Mouse (Mus musculus) cerebral cortex, adult 2 months (tissue): ENCODE measurements around the gene Zdhhc20.

Source experiments
- WGBS: fragments of 180-500 bp; shearing (Covaris S2); methylation state at CpG from one replicate; pipeline ENCODE4 v1.1.7; 2018; 5-methylcytosine and 5-hydroxymethylcytosine counted together

Zdhhc20 gene

DNA sequence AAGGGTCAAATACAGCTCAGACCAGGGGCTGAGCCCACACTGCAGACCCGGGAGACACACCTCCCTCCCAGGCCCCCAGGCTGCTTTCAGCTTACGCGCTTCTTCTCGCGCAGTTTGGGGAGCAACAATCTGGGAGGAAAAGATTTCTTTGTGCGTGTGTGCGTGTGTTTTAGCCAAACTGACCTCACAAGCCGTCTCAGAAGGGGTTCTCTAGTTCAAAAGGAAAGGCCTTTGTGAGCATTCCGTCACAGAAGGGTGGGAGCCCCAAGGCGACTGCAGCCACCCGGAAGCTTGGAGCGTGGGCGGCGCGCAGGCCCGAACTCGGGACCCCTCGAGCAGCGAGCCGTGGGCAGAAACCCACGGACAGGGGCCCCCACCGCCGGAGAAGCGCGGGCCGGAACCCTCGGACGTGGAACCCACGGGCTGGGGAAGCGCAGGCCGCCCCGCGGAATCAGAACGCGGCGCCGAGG, 500 bp downstream of the Zdhhc20 start:
- WGBS, result under 1% methylated on average over 37 of the region's 37 CpGs

DNA sequence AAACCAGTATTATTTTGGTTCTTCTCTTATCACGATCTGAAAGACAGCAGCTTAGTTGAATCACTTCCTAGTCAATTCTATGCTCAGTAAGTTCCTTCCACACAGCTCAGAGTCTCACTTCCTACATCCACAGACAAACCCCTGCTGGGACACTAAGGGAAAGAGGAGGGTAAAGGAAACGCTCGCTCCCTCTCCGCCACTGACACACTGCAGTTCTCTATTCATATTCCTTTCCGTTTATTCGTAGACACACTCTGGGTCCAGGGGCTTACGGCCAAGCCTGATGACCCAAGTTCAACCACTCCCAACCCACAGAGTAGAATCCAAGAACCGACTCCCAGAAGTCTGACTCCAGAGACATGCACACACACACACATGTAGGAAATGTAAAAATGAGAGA, 2.9 kb downstream of the Zdhhc20 start:
- 28% methylated on average over 8 of the region's 8 CpGs for WGBS

DNA sequence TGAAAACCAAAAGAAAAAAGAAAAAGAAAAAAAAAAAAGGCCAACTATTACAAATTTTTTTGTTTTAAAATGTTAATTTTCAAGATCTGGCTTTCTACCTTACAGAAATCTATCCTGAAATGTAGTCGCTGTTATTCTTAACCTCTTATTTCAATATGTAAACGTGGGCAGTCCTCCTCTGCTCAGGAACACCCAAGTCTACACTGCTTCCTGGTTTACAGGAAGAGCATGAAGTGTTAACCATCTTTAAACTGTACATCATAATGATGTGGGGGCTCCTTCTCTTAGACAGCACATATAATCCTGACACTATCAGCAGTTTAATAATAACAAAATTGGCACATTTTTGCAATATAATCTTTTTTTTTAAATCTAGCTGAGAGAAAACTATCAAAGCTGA, 4.0 kb downstream of the Zdhhc20 start:
- WGBS, result 61% methylated on average over 2 of the region's 2 CpGs

DNA sequence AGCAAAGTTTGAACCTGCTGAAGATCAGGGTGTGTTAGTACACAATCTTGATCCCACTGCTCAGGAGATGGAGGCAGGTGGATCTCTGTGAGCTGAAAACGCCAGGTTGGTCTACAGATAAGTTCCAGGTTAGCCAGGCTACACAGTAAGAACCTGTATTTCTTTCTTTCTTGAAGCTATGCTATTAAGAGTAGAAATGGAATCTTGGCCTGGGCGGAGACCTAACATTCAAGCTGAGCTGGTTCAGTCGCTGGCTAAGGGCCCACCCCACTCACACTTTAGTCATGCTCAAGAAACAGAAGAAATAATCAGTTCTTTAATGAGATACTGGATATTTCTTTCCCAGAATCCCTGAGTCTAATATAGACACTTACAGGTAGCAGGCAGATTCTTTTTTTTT, 6.7 kb downstream of the Zdhhc20 start:
- 82% methylated on average over 3 of the region's 3 CpGs for WGBS

DNA sequence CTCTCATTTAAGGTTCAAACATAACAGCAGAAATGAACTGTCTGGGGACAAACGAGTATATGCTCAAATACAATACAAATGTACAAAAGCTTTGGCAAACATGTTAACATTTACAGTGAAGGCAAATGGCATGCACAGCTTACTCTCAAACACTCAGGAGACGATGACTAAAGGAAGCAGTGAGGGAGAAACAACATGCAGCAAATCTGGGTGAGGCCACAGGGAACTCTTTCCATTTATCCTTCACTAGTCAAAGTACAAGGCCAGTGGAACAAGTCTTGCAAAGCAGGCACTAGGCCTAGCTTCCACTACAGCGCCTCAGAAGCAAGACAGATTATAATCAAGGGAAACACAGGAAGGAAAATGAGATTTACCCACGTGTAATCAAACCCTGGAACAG, 7.4 kb downstream of the Zdhhc20 start:
- 41% methylated on average over 4 of the region's 4 CpGs for WGBS

DNA sequence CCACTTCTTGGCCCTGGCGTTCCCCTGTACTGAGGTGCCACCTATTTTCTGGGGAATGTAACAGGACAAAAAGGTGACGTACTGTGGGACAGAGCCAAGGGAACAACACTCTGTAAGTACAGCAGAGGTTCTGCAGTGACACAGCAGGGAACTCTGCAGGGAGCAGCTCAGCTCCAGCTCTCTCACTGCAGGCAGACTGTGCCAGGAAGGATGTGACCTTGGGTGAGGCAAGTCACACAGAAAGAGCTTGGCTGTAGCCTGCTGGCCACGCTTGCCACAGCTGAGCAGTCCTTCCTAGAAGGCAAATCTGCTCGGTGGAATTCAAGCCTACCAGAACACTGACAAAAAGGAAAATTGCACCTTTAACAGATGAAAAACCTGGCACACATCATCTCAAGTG, 8.3 kb downstream of the Zdhhc20 start:
- WGBS, result 31% methylated on average over 4 of the region's 4 CpGs

DNA sequence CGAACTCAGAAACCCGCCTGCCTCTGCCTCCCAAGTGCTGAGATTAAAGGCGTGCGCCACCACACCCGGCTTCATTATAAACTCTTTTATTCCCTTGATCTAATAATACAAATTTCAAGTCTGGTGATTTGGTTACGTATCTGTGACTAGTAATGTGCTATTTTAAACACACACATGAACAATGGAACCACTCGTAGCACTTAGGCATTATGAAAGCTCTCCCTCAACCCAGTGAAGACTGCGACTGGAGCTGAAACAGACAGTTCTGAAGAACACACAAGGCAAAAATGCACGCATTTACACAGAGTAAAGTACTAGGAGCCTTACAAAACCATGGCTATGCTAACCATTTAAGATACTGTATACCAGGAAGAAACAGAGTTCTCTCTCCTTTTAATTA, 12.2 kb downstream of the Zdhhc20 start:
- 85% methylated on average over 9 of the region's 9 CpGs for WGBS

DNA sequence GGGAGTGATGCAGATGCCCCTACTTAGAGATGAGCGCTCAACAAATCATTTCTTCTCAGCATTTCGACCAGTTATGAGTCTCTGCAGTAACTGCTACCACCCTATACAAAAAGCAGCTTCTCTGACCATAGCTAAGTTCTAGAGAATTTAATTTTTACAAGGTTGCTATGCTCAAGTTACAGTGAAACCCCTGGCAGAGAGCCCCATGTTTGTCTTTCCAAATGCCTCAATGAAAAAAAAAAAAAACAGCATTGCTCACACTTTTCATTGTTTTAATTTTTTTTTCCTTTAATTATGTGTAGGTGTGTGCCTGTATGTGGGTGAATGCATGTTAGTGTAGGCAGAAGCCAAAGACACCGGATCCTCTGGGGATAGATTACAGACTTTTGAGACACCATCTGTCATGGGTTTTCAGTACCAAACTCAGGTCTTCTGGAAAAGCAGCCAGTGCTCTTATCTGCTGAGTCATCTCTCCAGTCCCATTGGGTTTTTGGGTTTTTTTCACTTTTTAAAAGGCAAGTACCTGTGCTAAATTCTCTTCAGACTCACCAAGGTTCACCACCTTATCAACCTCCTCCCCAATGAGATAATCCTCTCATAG, 23.3 kb downstream of the Zdhhc20 start:
- 67% methylated on average over 3 of the region's 3 CpGs for WGBS

DNA sequence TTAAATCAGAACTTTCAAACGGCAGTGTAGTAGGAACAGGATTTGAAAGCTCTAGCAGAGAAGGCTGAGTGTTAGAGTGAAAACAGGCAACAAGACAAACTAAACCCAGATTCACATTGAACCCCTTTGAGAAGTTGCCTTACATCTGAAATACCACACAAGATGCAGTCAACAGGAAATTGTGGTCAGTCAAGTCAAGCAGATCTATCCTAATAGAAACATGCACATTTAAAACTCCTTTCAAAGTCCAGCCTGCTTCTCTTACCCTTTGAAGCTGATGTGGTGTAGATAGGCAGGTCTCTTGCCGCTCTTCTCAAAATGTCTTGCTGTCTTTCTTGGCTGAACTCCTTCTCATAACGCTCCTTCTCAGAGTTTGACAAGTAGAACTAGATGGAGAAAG, 24.8 kb downstream of the Zdhhc20 start:
- WGBS, result 69% methylated on average over 3 of the region's 3 CpGs

DNA sequence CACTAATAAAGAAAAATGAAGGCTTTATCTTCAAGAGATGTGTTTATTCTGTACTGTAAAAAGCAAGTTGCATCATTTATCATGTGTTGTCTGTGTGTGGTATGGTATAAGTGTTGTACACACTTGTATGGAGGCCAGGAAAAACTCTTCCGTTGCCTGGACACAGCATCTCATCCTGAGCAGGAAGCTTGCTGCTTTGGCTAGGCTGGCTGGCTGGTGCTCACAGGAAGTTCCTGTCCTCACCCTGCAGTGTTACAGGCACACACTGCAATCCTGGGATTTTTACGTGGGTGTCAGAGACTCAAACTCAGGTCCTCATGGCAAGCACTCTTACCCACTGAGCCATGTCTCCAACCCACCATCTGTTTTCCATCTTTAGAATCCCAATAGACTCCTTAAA, 26.9 kb downstream of the Zdhhc20 start:
- 41% methylated on average over 2 of the region's 2 CpGs for WGBS

DNA sequence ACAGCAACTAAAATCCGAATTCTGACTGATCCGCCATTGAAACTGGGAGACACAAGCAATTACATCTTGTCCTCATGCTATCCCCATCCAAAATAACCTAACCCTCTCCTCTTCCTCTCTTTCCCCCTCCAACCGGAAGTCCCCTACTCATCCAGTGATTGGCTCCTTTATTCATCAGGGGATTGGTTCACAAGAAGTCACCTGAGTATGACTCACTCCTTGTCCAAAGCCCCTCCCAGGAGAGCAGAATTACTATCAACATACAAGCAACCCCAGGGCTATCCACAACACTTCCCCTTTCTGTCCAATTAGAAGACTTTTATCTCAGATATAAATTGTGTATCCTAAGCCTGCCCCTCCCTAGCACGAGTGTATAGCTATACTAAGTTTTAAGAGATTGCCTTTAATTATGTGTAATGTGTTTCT, 28.1 kb downstream of the Zdhhc20 start:
- WGBS, result 83% methylated on average over 4 of the region's 4 CpGs

DNA sequence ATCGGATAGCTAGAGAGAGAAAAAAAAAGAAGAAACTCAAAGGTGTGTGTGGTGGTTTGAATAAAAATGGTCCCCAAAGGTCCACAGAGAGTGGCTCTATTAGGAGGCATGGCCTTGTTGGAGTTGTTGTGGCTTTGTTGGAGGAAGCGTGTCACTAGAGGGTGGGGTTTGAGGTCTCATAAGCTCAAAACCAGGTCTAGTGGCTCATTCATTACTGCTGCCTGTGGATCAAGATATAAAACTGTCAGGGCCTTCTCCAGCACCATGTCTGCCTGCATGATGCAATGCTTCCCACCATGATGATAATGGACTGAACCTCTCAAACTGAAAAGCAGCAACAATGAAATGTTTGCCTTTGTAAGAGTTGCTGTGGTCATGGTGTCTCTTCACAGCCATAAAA, 31.5 kb downstream of the Zdhhc20 start:
- WGBS, result 94% methylated on average over 2 of the region's 2 CpGs

DNA sequence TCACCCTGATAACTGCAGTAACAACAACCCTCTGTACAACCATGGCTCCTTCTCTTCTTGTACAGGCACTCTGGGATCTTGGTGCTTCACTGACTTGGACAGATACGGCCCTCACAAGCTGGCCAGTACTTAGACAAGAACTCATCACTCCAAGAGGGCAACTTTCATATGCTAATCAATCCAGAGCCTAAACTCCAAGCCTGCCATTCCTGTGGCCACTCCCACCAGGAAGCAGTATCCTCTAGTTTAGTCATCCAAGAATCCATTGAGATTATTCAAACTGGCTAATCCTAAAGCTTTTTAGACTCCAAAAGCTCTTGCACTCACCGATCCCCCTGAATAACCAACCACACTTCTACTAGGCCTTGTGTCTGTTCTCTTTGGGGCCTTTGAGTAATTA, 37.1 kb downstream of the Zdhhc20 start:
- WGBS, result 82% methylated on average over 2 of the region's 2 CpGs

DNA sequence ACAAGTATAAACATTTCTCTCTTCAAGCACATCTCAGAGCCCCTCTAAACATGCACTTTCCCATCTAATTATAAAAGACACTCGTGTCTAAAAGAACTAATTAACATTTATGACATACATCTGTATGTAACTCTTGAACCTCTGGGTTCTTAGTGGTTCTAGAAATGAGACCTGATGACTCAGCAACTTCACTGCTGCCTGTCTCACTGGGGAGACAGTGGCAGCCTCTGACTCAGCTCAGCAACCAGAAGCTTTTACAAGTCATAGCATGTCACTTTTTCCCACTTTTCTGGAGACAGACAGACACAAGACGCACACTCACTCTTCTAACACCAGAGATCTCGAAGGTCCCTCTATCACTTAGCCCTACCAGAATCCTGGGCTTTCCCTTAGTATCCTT, 39.7 kb downstream of the Zdhhc20 start:
- WGBS, result 59% methylated on average over 3 of the region's 3 CpGs

DNA sequence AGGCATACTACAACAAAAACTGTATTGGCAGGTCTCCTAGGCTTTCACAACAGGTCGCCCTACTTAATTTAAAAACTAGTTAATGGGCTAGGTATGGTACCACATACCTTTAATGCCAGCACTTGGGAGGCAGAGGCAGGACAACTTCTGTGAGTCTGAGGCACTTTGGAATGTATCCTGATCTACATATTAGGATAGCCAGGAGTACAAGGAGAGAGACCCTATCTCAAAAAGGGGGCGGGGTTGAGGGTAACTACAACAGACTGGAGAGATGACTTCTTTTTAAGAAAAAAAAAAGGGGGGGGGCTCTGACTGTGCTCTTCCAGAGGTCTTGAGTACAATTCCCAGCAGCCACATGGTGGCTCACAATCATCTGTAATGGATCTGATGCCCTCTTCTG, 41.4 kb downstream of the Zdhhc20 start:
- WGBS, result 93% methylated on average over 2 of the region's 2 CpGs

DNA sequence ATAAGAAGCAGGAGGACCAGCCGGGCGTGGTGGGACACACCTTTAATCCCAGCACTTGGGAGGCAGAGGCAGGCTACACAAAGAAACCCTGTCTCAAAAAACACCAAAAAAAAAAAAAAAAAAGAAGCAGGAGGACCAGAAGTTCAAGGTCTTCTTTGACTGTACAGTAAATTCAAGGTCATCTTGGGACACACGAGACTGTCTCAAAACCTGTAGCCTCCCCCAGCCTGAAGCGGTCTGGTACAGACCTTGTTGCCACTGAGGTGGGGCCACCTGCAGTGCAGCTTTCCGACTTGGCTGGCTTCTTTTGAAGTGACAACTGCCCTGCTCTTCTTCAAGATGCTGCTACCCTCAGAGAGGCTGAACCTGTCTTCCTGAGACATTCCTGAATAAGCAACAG, 42.0 kb downstream of the Zdhhc20 start:
- 88% methylated on average over 5 of the region's 5 CpGs for WGBS

DNA sequence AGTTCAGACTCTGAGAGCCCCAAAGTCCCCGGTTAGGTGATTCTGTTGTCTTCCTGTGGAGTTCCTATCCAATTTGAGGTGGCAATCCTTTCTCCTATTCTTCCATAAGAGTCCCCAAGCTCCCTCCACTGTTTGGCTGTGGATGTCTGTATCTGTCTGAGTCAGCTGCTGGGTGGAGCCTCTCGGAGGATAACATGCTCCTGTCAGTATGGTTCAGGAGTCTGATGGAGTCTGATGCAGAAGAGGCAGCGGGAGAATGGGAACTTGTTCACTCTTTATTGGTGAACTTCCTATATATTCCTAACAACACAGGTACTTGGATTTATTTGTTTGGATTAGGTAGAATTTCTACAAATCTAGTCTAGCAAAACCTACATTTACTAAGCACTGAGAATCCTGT, 45.5 kb downstream of the Zdhhc20 start:
- 95% methylated on average over 3 of the region's 3 CpGs for WGBS

DNA sequence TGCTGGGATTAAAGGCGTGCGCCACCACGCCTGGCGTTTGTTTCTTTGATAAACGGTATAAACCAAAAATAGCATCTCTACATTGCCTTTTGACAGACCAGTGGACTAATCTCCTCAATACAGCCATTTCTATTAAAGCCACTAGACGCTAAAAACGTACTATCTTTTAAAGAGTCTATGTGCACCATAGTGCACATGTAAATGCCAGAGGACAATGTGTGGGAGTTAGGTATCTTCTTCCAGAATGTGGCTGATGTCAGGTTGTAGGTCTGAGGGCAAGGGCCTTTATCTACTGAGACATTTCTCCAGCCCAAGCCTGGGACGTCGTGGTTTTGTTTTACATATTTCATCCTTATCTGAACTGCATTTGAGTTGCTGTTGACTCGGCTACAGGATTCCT, 54.9 kb downstream of the Zdhhc20 start:
- 94% methylated on average over 10 of the region's 10 CpGs for WGBS

DNA sequence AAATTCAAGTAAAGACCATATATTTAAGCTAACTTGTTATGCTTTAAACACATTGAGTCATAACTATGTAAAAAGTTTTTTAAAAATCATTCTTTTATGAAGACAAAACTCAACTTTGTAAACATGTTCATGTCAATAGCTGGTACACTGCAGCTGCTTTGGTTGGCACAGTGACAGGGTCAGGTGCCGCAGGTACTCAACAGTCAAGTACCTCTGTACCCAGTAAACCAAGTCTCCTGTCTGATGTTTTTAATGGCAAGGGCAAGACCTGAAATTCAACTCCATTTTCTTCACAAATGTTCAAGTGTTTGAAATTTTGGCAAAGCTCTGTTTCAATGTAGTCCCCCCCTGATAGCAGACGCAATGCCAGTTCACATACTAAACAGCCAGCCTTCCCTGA, 56.5 kb downstream of the Zdhhc20 start:
- 93% methylated on average over 2 of the region's 2 CpGs for whole genome bisulfite sequencing

DNA sequence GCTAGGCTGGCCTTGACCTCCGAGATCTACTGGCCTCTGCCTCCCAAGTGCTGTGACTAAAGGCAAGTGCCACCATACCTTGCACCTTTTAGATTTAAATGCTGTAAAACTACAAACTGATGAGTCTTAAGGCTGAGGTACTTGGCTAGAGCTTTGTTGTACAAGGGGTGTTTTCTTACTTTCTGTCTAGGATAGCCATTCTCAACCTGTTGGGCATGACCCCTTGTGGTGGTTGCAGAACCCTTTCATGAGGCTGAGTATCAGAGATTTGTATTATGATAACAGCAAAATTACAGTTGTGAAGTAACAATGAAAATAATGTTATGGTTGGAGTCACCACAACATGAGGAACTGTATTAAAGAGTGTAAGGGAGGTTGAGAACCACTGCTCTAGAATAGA, 62.8 kb downstream of the Zdhhc20 start:
- 60% methylated on average over 1 of the region's 1 CpGs for WGBS

DNA sequence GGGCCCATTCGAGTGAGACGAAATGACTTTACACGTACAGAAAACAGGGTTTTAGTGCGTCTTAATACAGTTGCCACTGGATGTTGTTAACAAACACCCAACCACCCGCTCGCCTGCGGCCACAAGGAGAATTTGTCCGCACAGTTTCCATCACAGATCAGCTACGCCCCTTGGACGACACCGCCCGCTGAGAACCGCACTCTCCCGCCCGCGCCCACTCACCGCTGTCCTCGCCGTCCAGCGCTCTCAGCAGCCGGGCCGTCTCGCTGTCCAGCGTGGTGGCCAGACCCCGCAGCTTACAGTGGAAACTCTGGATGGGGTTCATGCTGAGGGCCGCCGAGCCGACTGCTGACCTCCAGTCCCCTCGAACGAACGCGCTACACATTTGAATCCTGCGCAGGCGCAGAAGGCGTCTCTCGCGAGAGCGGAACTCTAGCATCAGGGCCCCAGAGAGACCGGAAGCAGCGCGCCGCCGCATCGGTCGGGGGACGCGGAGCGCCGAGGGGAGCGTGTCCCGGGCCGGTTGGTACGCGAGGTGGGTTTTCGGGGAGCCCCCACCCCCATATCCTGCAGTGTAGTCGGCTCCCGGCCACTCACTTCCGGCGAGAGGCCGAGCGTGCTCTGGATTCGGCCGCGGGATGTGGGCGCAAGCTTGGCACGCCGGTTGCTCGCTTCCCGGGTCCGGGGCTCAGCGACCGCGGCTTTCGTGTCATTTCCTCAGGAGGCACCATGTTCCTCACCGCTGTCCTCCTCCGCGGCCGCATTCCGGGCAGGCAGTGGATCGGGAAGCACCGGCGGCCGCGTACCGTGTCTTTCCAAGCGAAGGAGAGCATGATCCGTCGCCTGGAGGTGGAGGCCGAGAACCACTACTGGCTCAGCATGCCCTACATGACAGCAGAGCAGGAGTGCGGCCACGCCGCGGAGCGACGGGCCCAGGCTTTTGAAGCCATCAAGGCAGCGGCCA, 64.0 kb downstream of the Zdhhc20 start, which contains the start of the genes Ska3 and Mrpl57:
Ska3 (minus strand) TSS at position 398 of the 964 bp plus-strand sequence.
Mrpl57 (plus strand) TSS at position 447 of the 964 bp plus-strand sequence.
- WGBS, result under 1% methylated on average over 96 of the region's 96 CpGs

DNA sequence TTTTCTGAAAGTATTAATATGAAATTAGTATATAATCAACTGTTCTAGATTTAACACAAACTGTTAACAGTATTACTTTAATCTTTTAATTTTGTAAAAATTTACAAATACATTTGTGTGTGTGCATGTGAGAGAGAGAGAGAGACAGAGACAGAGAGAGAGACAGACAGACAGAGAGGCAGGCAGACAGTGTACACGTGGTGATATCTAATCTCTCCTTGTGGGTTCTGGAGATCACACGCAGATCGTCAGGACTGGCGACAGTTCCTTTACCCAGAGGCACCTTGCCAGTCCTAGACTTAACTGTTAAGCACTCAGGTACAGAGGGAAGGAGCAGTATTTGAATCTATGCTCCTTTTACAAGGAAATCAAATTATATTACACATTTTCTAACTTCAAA, 69.2 kb downstream of the Zdhhc20 start:
- WGBS, result 90% methylated on average over 4 of the region's 4 CpGs

DNA sequence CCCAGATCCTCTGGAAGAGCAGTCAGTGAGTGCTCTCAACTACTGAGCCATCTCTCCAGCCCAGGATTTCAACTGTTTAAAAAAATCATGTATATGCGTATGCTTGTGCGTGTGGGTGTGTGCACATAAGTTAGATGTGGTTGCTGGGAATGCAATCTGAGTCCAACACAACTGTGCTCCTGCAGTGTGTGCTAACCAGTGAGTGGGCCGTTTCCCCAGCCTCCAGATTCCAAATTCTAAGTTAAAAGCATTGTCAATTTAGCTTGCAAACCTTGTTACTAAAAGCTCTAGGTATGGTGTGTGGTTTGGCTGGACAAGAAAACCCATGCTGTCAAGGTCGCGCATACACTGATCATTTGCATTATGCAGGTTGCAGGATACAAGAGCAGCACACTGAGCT, 78.2 kb downstream of the Zdhhc20 start:
- WGBS, result 77% methylated on average over 5 of the region's 5 CpGs
